Mouse (Mus musculus) ES-E14 (cell line): Measurements from ENCODE around the gene Car10.

Experiments used
- HCFC1 ChIP-seq: IDR thresholded peaks from 2 replicates; pipeline ENCODE4 v1.6.1; 2012; ENCODE audit warnings: low read length, inconsistent platforms, borderline replicate concordance; ENCODE audit not compliant: insufficient read depth
- ZC3H11A ChIP-seq: IDR thresholded peaks from 2 replicates; pipeline ENCODE4 v1.6.1; 2012; ENCODE audit warnings: low read depth, mild to moderate bottlenecking, inconsistent platforms, low read length, borderline replicate concordance
- ZNF384 ChIP-seq: IDR thresholded peaks from 2 replicates; pipeline ENCODE4 v1.6.1; 2012; ENCODE audit warnings: low read depth, low read length, inconsistent platforms

DNA sequence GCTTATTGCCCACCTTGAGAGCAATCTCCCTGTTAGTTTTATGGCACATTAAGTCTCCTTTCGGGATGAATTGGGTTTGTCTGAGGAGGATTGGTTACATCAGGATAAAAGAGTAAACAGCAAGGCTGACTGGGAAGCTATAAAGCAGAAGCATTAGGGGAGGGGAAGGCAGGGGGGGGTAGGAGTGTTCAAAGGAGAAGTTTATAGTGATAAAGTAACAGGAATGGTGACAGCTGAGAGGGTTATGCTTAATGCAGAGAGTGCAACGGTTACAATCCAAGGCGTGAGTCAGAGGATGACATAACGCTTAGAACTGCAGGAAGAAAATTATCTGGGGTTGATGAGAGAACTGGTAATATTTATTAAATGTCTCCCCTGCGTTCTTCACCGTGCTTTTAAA lies 32.8 kb upstream of the Car10 start:
- TF ChIP-seq ZNF384 (no peak), ZC3H11A (no peak), HCFC1 (no peak)
